Mouse (Mus musculus) liver, embryonic 14.5 days (tissue): ENCODE data around the gene Proser3. TPM values are rescaled to one million over a fixed set of nuclear protein-coding genes. Genes with fewer than 3 reads are reported as not detected.
A peak's percentile ranks its signal among the peaks of the same experiment; 100 is the strongest.

Experiments used
- ATAC-seq: fragments of 200-750 bp; cut with Nextera tagmentation; 2 replicates; pipeline ENCODE4 v1.8.0; 2017; ENCODE audit warnings: moderate number of reproducible peaks, mild to moderate bottlenecking, moderate library complexity; ENCODE audit not compliant: insufficient read depth
- DNase-seq, 3 experiments: peaks; one replicate each; pipeline ENCODE4 v3.0.0-alpha.2; 2012 to 2013; ENCODE audit warnings: low read depth in 3 of 3, low spot score in 3 of 3
- H3K27ac ChIP-seq: fragments of 300-500 bp; sonication (generic); 2 replicates; pipeline ENCODE4 v1.5.1; 2014; ENCODE audit warnings: moderate library complexity, mild to moderate bottlenecking, control low read depth, inconsistent platforms
- H3K27me3 ChIP-seq: fragments of 300-500 bp; sonication (generic); 2 replicates; pipeline ENCODE4 v1.6.1; 2014; ENCODE audit warnings: mild to moderate bottlenecking, low read length, moderate library complexity; ENCODE audit not compliant: control insufficient read depth, insufficient read depth
- H3K36me3 ChIP-seq: fragments of 300-500 bp; sonication (generic); replicated peaks from 2 replicates; pipeline ENCODE4 v1.6.1; 2014; ENCODE audit warnings: low read depth; ENCODE audit not compliant: control insufficient read depth, insufficient read depth
- H3K4me1 ChIP-seq, 2 experiments: fragments of 200-500 bp in 1 of 2; fragments of 300-500 bp in 1 of 2; sonication (generic) in 1 of 2; replicated peaks; 2 replicates each; pipeline ENCODE4 v1.6.1; 2012 to 2014; ENCODE audit warnings: antibody characterized with exemption in 1 of 2, inconsistent platforms in 1 of 2, low read length in 1 of 2; ENCODE audit not compliant: control insufficient read depth in 2 of 2, insufficient read depth in 2 of 2
- H3K4me2 ChIP-seq: fragments of 300-500 bp; sonication (generic); 2 replicates; pipeline ENCODE4 v1.6.1; 2014; ENCODE audit warnings: low read depth, mild to moderate bottlenecking, control low read depth, moderate library complexity
- H3K4me3 ChIP-seq, 2 experiments: fragments of 200-500 bp in 1 of 2; fragments of 300-500 bp in 1 of 2; sonication (generic) in 1 of 2; 2 replicates each; pipeline ENCODE4 v1.5.1; 2012 to 2014; ENCODE audit warnings: low read depth in 2 of 2, low read length in 2 of 2, mild to moderate bottlenecking in 2 of 2, control low read depth in 1 of 2, inconsistent platforms in 1 of 2, moderate library complexity in 1 of 2; ENCODE audit not compliant: insufficient read depth in 1 of 2
- H3K9ac ChIP-seq: fragments of 300-500 bp; sonication (generic); replicated peaks from 2 replicates; pipeline ENCODE4 v1.6.1; 2014; ENCODE audit warnings: mild to moderate bottlenecking, control low read depth, moderate library complexity
- H3K9me3 ChIP-seq: fragments of 300-500 bp; sonication (generic); 2 replicates; pipeline ENCODE4 v1.6.1; 2016; ENCODE audit warnings: low read length, mixed read lengths; ENCODE audit not compliant: control insufficient read depth
- CTCF ChIP-seq: IDR thresholded peaks from 2 replicates; pipeline ENCODE4 v1.5.1; 2016; ENCODE audit warnings: antibody characterized with exemption, low read depth, control low read depth
- EP300 ChIP-seq: IDR thresholded peaks from 2 replicates; pipeline ENCODE4 v1.6.1; 2016; ENCODE audit warnings: antibody characterized with exemption, low read depth
- WGBS: fragments of 180-500 bp; shearing (Covaris S2); extraction: QIAGEN DNeasy Blood & Tissue Kit; methylation state at CpG from one replicate; pipeline ENCODE4 v1.1.7; 2014; ENCODE audit not compliant: insufficient replicate concordance; 5-methylcytosine and 5-hydroxymethylcytosine counted together
- polyA plus RNA-seq, 2 experiments: library from polyadenylated mRNA; depleted of rRNA in 1 of 2; stranded (reverse) in 1 of 2; unstranded in 1 of 2; fragments of >200 nt; fragmentation: Nextera tagmentation in 1 of 2; extraction: Ambion mirVana in 1 of 2; gene quantifications; 2 replicates each; pipeline versions ENCODE4 v1.2.1 to v1.2.3; 2012 to 2014

The Proser3 gene
- polyA plus RNA-seq, 2 experiments, result 1.3 to 6.5 TPM

DNA sequence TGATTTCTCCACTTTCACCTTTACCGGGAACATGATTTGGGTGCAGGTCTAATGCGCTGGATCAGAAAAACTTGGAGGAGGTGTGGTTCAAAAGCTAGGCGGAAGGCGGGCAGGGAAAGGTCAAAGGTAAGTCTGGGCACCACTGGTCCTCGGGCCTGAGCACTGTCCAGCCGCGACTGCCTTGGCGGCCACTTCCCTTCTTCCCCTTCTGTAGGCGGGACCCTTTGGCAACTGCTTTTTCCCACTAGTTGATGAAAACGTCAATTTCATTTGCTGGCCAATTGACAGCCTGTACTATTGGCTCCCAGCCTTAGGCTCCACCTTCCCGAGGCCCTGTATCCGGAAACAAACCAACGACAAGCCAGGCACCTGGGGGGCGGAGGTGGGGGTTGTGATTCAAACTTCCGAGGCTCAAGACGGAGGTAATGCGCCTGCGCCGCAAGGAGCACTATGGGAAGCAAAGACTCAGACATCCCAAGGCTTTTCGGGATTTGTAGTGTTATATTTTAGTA is 7.4 kb upstream of the Proser3 start, which contains the start of gene Lin37:
Lin37 (minus strand) TSS at position 396 of the 512 bp plus-strand sequence.
- H3K9ac ChIP-seq, result peak within 1 kb of the TSS; percentile 77

DNA sequence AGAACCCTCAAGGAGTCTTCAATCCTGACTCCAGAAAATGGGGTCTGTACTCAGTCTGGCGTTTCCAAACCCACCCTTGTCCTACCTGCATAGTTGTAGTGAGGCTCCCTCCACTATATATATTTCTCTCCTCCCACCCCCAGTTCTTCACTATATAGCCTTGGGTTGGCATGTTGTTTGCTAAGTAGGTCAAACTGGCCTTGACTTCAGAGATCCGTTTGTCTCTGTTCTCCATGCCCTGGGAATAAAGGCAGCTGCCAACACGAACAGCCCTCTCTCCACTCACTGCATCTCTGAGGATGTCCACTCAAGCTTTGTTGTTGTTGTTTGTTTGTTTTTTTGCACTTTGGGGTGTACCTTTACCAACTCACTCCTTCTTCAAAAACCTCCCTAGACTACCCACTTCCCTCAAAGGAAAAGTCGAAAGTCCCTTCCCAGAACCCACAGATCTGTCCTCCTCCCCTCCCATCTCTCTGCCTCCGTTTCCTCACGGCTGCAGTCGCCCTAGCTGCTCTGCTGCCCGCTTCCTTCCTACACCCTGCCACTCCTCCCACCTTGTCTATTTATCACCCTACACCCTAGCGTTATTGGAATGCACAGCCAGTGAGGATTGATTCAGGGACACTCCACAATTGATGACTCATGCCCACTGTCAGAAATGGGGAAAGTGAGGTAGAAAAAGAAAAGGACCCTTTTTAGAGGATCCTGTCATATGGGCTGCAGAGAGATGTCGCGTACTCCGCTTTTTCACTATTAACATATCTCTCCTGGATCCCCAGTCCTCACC is 6.8 kb upstream of the Proser3 start:
- Histone ChIP-seq H3K36me3 (peaks cover 19% of the 10 kb centered on the region), H3K27me3 (no peaks in the 10 kb centered on the region), H3K27ac (peak overlapping the region; percentile 78), H3K9ac (peak overlapping the region; percentile 77), H3K4me1 (peaks cover 12 to 15% of the 10 kb centered on the region in 2 experiments), H3K4me3 (peak overlapping the region; percentile 83 to 90), H3K4me2 (peak overlapping the region; percentile 92), H3K9me3 (no peaks in the 10 kb centered on the region)
- DNase-seq (peak in 2 of 3 experiments; percentile 30 to 58), ATAC-seq (peak; percentile 42; the same call in 1 of the 2 replicates)
- TF ChIP-seq CTCF, result peak; percentile 25; the same call in 1 of the 2 replicates
- no peak for TF ChIP-seq EP300
- 8% methylated on average over 12 of the region's 12 CpGs for whole genome bisulfite sequencing

More for the DNA sequence above, 7.4 kb upstream of the Proser3 start, which contains the start of gene Lin37:
- no peak for TF ChIP-seq EP300
- TF ChIP-seq CTCF, result no peak
- peak; percentile 77 for ATAC-seq
- Histone ChIP-seq H3K4me2 (peak within 1 kb of the TSS; percentile 92), H3K4me1 (peaks cover 12 to 17% of the 10 kb centered on the region in 2 experiments), H3K36me3 (peaks cover 19% of the 10 kb centered on the region), H3K27me3 (no peaks in the 10 kb centered on the region), H3K27ac (peak within 1 kb of the TSS; percentile 78), H3K4me3 (peak within 1 kb of the TSS; percentile 83 to 90), H3K9me3 (no peaks in the 10 kb centered on the region)
- under 1% methylated on average over 20 of the region's 20 CpGs for WGBS
- DNase-seq, result peak; percentile 92 to 93 (median 93)

DNA sequence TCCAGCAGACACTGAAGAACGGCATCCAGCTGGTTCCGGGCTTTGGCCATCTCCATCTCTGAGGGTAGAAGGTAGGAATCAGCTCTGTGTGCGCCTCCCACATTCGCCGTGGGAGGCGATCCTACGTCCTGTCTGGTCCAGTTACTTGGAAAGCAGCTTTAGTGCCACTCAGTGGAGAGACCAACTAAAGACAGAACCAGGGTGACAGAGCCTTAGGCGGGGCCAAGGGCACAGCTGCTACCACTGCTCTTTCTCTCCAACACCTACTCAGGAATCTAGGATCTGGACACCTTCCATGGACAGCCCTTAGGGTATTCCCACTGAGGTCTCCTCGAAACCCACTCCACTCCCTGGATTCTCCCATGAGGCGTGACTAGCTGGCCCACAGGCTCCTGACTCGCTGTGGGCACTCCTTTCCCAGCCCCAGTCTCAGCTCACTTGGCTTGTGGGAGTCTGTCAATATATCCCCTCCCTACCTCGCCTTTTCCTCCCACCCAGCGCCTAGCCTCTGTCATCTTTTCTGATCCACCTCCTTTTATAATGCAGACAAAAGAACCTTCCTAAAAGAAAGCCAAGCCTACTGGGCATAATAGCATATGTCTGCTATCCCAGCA is 5.9 kb upstream of the Proser3 start:
- Histone ChIP-seq H3K4me2 (peak overlapping the region; percentile 92), H3K4me1 (peaks cover 16 to 17% of the 10 kb centered on the region in 2 experiments), H3K9ac (peak overlapping the region; percentile 77), H3K4me3 (peak overlapping the region; percentile 83 to 90; a peak in 3 of 4 replicates), H3K36me3 (peaks cover 19% of the 10 kb centered on the region), H3K27ac (peak overlapping the region; percentile 78; the same call in 1 of the 2 replicates), H3K27me3 (no peaks in the 10 kb centered on the region), H3K9me3 (no peaks in the 10 kb centered on the region)
- 83% methylated on average over 13 of the region's 13 CpGs for WGBS
- TF ChIP-seq EP300 (no peak), CTCF (no peak)
- no peak for ATAC-seq
- no peak for DNase-seq

DNA sequence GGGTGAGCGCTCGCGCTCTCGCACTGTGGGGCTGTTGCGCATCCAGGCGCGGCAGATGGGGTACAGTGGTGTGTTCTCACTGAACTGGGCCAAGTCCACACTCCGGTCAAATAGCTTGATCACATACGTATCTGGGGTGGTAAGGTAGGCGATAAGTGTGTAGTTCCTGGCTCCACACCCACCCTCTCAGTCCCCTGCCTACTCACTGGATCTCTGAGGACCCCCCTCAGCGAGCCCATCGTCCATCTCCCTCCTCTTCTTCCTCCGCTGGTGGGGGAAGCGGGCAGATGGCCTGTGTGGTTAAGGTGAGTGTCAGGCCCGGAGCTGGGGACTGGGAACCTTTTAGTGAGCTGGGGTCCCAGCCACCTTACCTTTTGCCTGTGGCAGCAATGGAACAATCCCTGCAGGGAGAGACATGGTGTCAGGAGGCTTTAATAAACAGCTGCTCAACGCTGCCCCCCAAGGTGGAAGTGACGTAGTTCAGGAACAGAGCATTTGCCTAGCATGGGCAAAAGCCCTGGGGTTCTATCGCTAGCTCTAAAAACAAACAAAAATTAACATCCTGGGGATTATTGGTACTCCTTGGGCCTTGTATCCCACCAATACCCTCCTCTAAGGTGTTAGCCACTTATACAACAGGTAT is 4.9 kb upstream of the Proser3 start:
- Histone ChIP-seq H3K36me3 (peaks cover 19% of the 10 kb centered on the region), H3K9me3 (no peaks in the 10 kb centered on the region), H3K4me1 (peaks cover 15 to 17% of the 10 kb centered on the region in 2 experiments), H3K4me3 (no peak overlapping the region), H3K27ac (no peak overlapping the region), H3K27me3 (no peaks in the 10 kb centered on the region), H3K4me2 (no peak overlapping the region), H3K9ac (no peak overlapping the region)
- TF ChIP-seq EP300 (no peak), CTCF (peak; percentile 59)
- 85% methylated on average over 18 of the region's 18 CpGs for WGBS
- ATAC-seq (no peak), DNase-seq (no peak)
